Mouse (Mus musculus): ENCODE data around the gene Deaf1. TPM values are rescaled to one million over a fixed set of nuclear protein-coding genes. Genes with fewer than 3 reads are reported as not detected.

Deaf1 gene
- polyA plus RNA-seq (2017; shearing (Covaris generic)), result 10 to 100 TPM; 17.1 to 22.5 TPM

GRCm38 (mm10) chr7:141327469-141328372, at the start of gene Deaf1, which contains the start of gene Tmem80:
Gene Deaf1, minus strand, starts transcription at chr7:141327690.
Gene Tmem80, plus strand, starts transcription at chr7:141327739.
- peak; percentile 87 for ATAC-seq

- no peak for ATAC-seq
Measured at GRCm38 (mm10) chr7:141374399-141374798, 46.9 kb upstream of the Deaf1 start.

- ATAC-seq, result no peak
Measured at GRCm38 (mm10) chr7:141373611-141374010, 46.1 kb upstream of the Deaf1 start.

- ATAC-seq, result no peak
Measured at GRCm38 (mm10) chr7:141371942-141372595, 44.6 kb upstream of the Deaf1 start.

GRCm38 (mm10) chr7:141369918-141370317, 42.4 kb upstream of the Deaf1 start:
- ATAC-seq, result peak; percentile 88

- no peak for ATAC-seq
Measured at GRCm38 (mm10) chr7:141367358-141367757, 39.9 kb upstream of the Deaf1 start.

- ATAC-seq, result no peak
Measured at GRCm38 (mm10) chr7:141365049-141365445, 37.6 kb upstream of the Deaf1 start.

- no peak for ATAC-seq
Measured at GRCm38 (mm10) chr7:141364349-141365048, 37.0 kb upstream of the Deaf1 start.

GRCm38 (mm10) chr7:141363752-141364125, 36.2 kb upstream of the Deaf1 start:
- ATAC-seq, result no peak

- ATAC-seq, result peak; percentile 75
Measured at GRCm38 (mm10) chr7:141363106-141363751, 35.7 kb upstream of the Deaf1 start.

- ATAC-seq, result no peak
Measured at GRCm38 (mm10) chr7:141361510-141361909, 34.0 kb upstream of the Deaf1 start.

- ATAC-seq, result no peak
Measured at GRCm38 (mm10) chr7:141356971-141357370, 29.5 kb upstream of the Deaf1 start.

- no peak for ATAC-seq
Measured at GRCm38 (mm10) chr7:141355626-141356326, 28.3 kb upstream of the Deaf1 start.

- no peak for ATAC-seq
Measured at GRCm38 (mm10) chr7:141355051-141355450, 27.6 kb upstream of the Deaf1 start.

- no peak for ATAC-seq
Measured at GRCm38 (mm10) chr7:141351061-141351460, 23.6 kb upstream of the Deaf1 start.

GRCm38 (mm10) chr7:141344787-141345186, 17.3 kb upstream of the Deaf1 start:
- ATAC-seq, result peak; percentile 89

GRCm38 (mm10) chr7:141343696-141344095, 16.2 kb upstream of the Deaf1 start:
- no peak for ATAC-seq

GRCm38 (mm10) chr7:141343230-141343629, 15.7 kb upstream of the Deaf1 start:
- ATAC-seq, result no peak

GRCm38 (mm10) chr7:141341689-141342226, 14.3 kb upstream of the Deaf1 start:
- ATAC-seq, result no peak

GRCm38 (mm10) chr7:141340476-141340875, 13.0 kb upstream of the Deaf1 start:
- no peak for ATAC-seq

- ATAC-seq, result no peak
Measured at GRCm38 (mm10) chr7:141340023-141340422, 12.5 kb upstream of the Deaf1 start.

Measured in activated CD4-positive, CD25-positive, alpha-beta regulatory T cell, adult 4 months (primary cell).